Mouse (Mus musculus) ES-Bruce4 (cell line): ENCODE results near the gene Psmb11.

Experiments used
- CTCF ChIP-seq: IDR thresholded peaks from one replicate; pipeline ENCODE4 v1.8.1; 2011; ENCODE audit warnings: low read depth, low read length
- POLR2A ChIP-seq: IDR thresholded peaks from one replicate; pipeline ENCODE4 v1.8.1; 2011; ENCODE audit warnings: low read length; ENCODE audit not compliant: insufficient read depth

GRCm38 (mm10) chr14:54617897-54618365, 3.3 kb upstream of the Psmb11 start, which contains the start of gene Psmb5:
- no peak for TF ChIP-seq POLR2A
- no peak for TF ChIP-seq CTCF
